Mouse (Mus musculus): ENCODE data around the gene Slf2. TPM values are rescaled to one million over a fixed set of nuclear protein-coding genes. Genes with fewer than 3 reads are reported as not detected.

The Slf2 gene
- polyA plus RNA-seq, 1 experiment from 2014 or later: 46.4 TPM

DNA sequence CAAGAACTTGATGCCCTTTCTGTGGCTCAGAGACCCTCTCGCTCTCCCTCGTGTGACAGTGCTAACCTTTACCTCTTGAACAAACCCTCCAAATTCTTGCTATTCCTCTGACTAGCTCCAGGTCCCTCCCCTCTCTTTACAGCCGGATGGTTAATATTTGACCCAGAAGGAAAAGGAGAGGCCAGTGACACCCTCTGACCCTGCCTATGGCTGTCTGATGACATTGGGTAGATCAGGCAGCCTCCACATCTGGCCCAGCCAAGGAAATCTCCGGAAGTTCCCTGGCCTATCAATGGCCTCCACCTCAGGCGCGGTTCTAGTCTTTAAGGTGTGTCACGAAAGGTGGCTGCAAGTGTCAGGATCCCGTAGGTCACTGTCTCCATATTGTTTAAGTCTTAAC is 60.1 kb downstream of the Slf2 start:
- WGBS: 74% methylated on average over 8 of the region's 8 CpGs
- Histone ChIP-seq H3K9ac (ENCODE audit: low read length) (no peak overlapping the region), H3K27me3 (ENCODE audit: control insufficient read depth, insufficient read depth, low read length) (no peaks in the 10 kb centered on the region)

DNA sequence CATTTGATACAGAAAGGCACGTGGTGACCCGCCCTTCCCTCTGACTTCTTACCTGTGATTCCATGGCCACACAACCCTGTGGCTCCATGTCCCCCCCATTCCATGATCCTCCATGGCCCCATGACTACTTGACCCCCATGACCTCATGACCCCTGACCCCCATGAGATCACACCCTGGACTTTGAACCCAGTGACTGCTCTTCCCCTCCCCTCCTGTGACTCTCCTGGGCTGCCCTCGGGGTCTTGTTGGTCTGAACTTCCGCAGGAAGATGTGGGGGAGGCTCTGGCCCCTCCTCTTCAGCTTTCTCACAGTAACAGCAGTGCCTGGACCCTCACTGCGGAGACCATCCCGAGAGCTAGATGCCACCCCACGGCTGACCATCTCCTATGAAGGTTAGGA is 61.3 kb downstream of the Slf2 start:
- H3K4me1 ChIP-seq (ENCODE audit: control insufficient read depth, insufficient read depth, low read length): peaks cover 10% of the 10 kb centered on the region
- H3K27me3 ChIP-seq (ENCODE audit: control insufficient read depth, insufficient read depth, low read length): no peaks in the 10 kb centered on the region
- H3K4me3 ChIP-seq (ENCODE audit: low read depth, low read length): no peak overlapping the region
- H3K4me2 ChIP-seq (ENCODE audit: low read depth): no peak overlapping the region
- H3K36me3 ChIP-seq (ENCODE audit: control insufficient read depth, insufficient read depth, low read length): no peaks in the 10 kb centered on the region
- no peaks in the 10 kb centered on the region for H3K9me3 ChIP-seq (ENCODE audit: control insufficient read depth, low read length)
- H3K27ac ChIP-seq (ENCODE audit: low read depth, low read length): no peak overlapping the region
- DNase-seq (ENCODE audit: low spot score): no peak
- WGBS: 45% methylated on average over 7 of the region's 7 CpGs
- no peak for ATAC-seq (ENCODE audit: insufficient read depth, low FRiP score, low TSS enrichment)
- no peak overlapping the region for H3K9ac ChIP-seq (ENCODE audit: low read length)

More for the DNA sequence above, 60.1 kb downstream of the Slf2 start:
- no peak for ATAC-seq (ENCODE audit: insufficient read depth, low FRiP score, low TSS enrichment)
- DNase-seq (ENCODE audit: low spot score): no peak
- H3K36me3 ChIP-seq (ENCODE audit: control insufficient read depth, insufficient read depth, low read length): no peaks in the 10 kb centered on the region
- no peak overlapping the region for H3K4me3 ChIP-seq (ENCODE audit: low read depth, low read length)
- H3K4me2 ChIP-seq (ENCODE audit: low read depth): no peak overlapping the region
- no peak overlapping the region for H3K27ac ChIP-seq (ENCODE audit: low read depth, low read length)
- H3K9me3 ChIP-seq (ENCODE audit: control insufficient read depth, low read length): no peaks in the 10 kb centered on the region
- peaks cover 10% of the 10 kb centered on the region for H3K4me1 ChIP-seq (ENCODE audit: control insufficient read depth, insufficient read depth, low read length)

DNA sequence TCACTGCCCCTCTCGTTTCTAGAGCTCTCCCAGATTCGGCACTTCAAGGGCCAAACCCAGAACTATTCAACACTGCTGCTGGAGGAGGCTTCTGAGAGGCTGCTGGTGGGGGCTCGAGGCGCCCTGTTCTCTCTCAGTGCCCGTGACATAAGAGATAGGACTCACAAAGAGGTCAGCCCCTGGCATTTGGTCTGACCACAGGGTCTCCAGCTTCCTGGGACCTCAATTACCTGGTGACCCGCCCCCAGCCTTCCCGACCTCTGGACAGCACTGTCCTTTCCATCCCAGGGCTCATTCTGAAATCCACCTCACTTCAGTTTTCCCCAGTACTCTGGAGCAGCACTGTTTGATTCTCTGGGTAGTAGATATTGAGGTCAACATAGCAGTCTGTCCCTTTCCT is 61.8 kb downstream of the Slf2 start:
- ATAC-seq (ENCODE audit: insufficient read depth, low FRiP score, low TSS enrichment): no peak
- Histone ChIP-seq H3K27ac (ENCODE audit: low read depth, low read length) (no peak overlapping the region), H3K4me2 (ENCODE audit: low read depth) (no peak overlapping the region), H3K9me3 (ENCODE audit: control insufficient read depth, low read length) (no peaks in the 10 kb centered on the region), H3K27me3 (ENCODE audit: control insufficient read depth, insufficient read depth, low read length) (no peaks in the 10 kb centered on the region), H3K4me3 (ENCODE audit: low read depth, low read length) (no peak overlapping the region), H3K4me1 (ENCODE audit: control insufficient read depth, insufficient read depth, low read length) (peaks cover 10% of the 10 kb centered on the region), H3K36me3 (ENCODE audit: control insufficient read depth, insufficient read depth, low read length) (no peaks in the 10 kb centered on the region), H3K9ac (ENCODE audit: low read length) (no peak overlapping the region)
- WGBS: 51% methylated on average over 7 of the region's 7 CpGs
- no peak for DNase-seq (ENCODE audit: low spot score)

- Histone ChIP-seq H3K4me3 (ENCODE audit: low read depth, low read length) (no peak overlapping the region), H3K9ac (ENCODE audit: low read length) (no peak overlapping the region), H3K4me2 (ENCODE audit: low read depth) (no peak overlapping the region), H3K4me1 (ENCODE audit: control insufficient read depth, insufficient read depth, low read length) (no peaks in the 10 kb centered on the region), H3K9me3 (ENCODE audit: control insufficient read depth, low read length) (no peaks in the 10 kb centered on the region), H3K27ac (ENCODE audit: low read depth, low read length) (no peak overlapping the region), H3K36me3 (ENCODE audit: control insufficient read depth, insufficient read depth, low read length) (0 out of 2 replicates have a peak, but pooled peaks cover 2% of the 10 kb centered on the region), H3K27me3 (ENCODE audit: control insufficient read depth, insufficient read depth, low read length) (no peaks in the 10 kb centered on the region)
- DNase-seq (ENCODE audit: low spot score): no peak
- WGBS: 76% methylated on average over 11 of the region's 11 CpGs
- no peak for ATAC-seq (ENCODE audit: insufficient read depth, low FRiP score, low TSS enrichment)
Measured at GRCm38 (mm10) chr19:44997786-44998185, 66.8 kb downstream of the Slf2 start.

- Histone ChIP-seq H3K27me3 (ENCODE audit: control insufficient read depth, insufficient read depth, low read length) (no peaks in the 10 kb centered on the region), H3K4me3 (ENCODE audit: low read depth, low read length) (no peak overlapping the region), H3K4me1 (ENCODE audit: control insufficient read depth, insufficient read depth, low read length) (no peaks in the 10 kb centered on the region), H3K9ac (ENCODE audit: low read length) (no peak overlapping the region), H3K9me3 (ENCODE audit: control insufficient read depth, low read length) (no peaks in the 10 kb centered on the region), H3K27ac (ENCODE audit: low read depth, low read length) (no peak overlapping the region), H3K36me3 (ENCODE audit: control insufficient read depth, insufficient read depth, low read length) (0 out of 2 replicates have a peak, but pooled peaks cover 2% of the 10 kb centered on the region), H3K4me2 (ENCODE audit: low read depth) (no peak overlapping the region)
- no peak for ATAC-seq (ENCODE audit: insufficient read depth, low FRiP score, low TSS enrichment)
- DNase-seq (ENCODE audit: low spot score): no peak
- 87% methylated on average over 8 of the region's 8 CpGs for WGBS
Measured at GRCm38 (mm10) chr19:44999647-45000046, 68.7 kb downstream of the Slf2 start.

GRCm38 (mm10) chr19:45002301-45002700 is 71.3 kb downstream of the Slf2 start:
- 74% methylated on average over 3 of the region's 3 CpGs for WGBS
- Histone ChIP-seq H3K36me3 (ENCODE audit: control insufficient read depth, insufficient read depth, low read length) (0 out of 2 replicates have a peak, but pooled peaks cover 2% of the 10 kb centered on the region), H3K4me3 (ENCODE audit: low read depth, low read length) (no peak overlapping the region), H3K9me3 (ENCODE audit: control insufficient read depth, low read length) (no peaks in the 10 kb centered on the region), H3K27me3 (ENCODE audit: control insufficient read depth, insufficient read depth, low read length) (no peaks in the 10 kb centered on the region), H3K9ac (ENCODE audit: low read length) (no peak overlapping the region), H3K4me1 (ENCODE audit: control insufficient read depth, insufficient read depth, low read length) (peaks cover 3% of the 10 kb centered on the region; the same call in 1 of the 2 replicates), H3K27ac (ENCODE audit: low read depth, low read length) (no peak overlapping the region), H3K4me2 (ENCODE audit: low read depth) (no peak overlapping the region)
- DNase-seq (ENCODE audit: low spot score) (no peak), ATAC-seq (ENCODE audit: insufficient read depth, low FRiP score, low TSS enrichment) (no peak)

- Histone ChIP-seq H3K9me3 (ENCODE audit: control insufficient read depth, low read length) (no peaks in the 10 kb centered on the region), H3K4me2 (ENCODE audit: low read depth) (no peak overlapping the region), H3K36me3 (ENCODE audit: control insufficient read depth, insufficient read depth, low read length) (0 out of 2 replicates have a peak, but pooled peaks cover 2% of the 10 kb centered on the region), H3K9ac (ENCODE audit: low read length) (no peak overlapping the region), H3K27ac (ENCODE audit: low read depth, low read length) (no peak overlapping the region), H3K4me3 (ENCODE audit: low read depth, low read length) (no peak overlapping the region), H3K27me3 (ENCODE audit: control insufficient read depth, insufficient read depth, low read length) (no peaks in the 10 kb centered on the region), H3K4me1 (ENCODE audit: control insufficient read depth, insufficient read depth, low read length) (peaks cover 3% of the 10 kb centered on the region; the same call in 1 of the 2 replicates)
- WGBS: 86% methylated on average over 7 of the region's 7 CpGs
- ATAC-seq (ENCODE audit: insufficient read depth, low FRiP score, low TSS enrichment): no peak
- DNase-seq (ENCODE audit: low spot score): no peak
Measured at GRCm38 (mm10) chr19:45003740-45004516, 73.0 kb downstream of the Slf2 start.

GRCm38 (mm10) chr19:45005444-45005843 is 74.5 kb downstream of the Slf2 start, which contains the start of gene Twnk:
Gene Twnk, plus strand, starts transcription at chr19:45005663.
- 0 out of 2 replicates have a peak, but pooled peaks cover 2% of the 10 kb centered on the region for H3K36me3 ChIP-seq (ENCODE audit: control insufficient read depth, insufficient read depth, low read length)
- peak within 1 kb of the TSS; percentile 49; the same call in 1 of the 2 replicates for H3K27ac ChIP-seq (ENCODE audit: low read depth, low read length)
- peak within 1 kb of the TSS; percentile 98 for H3K4me3 ChIP-seq (ENCODE audit: low read depth, low read length)
- WGBS: 13% methylated on average over 16 of the region's 16 CpGs
- peak within 1 kb of the TSS; percentile 95 for H3K4me2 ChIP-seq (ENCODE audit: low read depth)
- no peaks in the 10 kb centered on the region for H3K9me3 ChIP-seq (ENCODE audit: control insufficient read depth, low read length)
- peaks cover 3% of the 10 kb centered on the region; the same call in 1 of the 2 replicates for H3K4me1 ChIP-seq (ENCODE audit: control insufficient read depth, insufficient read depth, low read length)
- no peaks in the 10 kb centered on the region for H3K27me3 ChIP-seq (ENCODE audit: control insufficient read depth, insufficient read depth, low read length)
- no peak for ATAC-seq (ENCODE audit: insufficient read depth, low FRiP score, low TSS enrichment)
- peak; percentile 47 for DNase-seq (ENCODE audit: low spot score)
- peak within 1 kb of the TSS; percentile 85 for H3K9ac ChIP-seq (ENCODE audit: low read length)
